Mouse (Mus musculus): ENCODE measurements around the gene Zbtb44. TPM values are rescaled to one million over a fixed set of nuclear protein-coding genes. Genes with fewer than 3 reads are reported as not detected.

The Zbtb44 gene
- polyA plus RNA-seq, 1 experiment, result 7.8 TPM

- H3K27ac ChIP-seq (ENCODE audit: insufficient read depth, low read length), result no peak overlapping the region
- no peak overlapping the region for H3K4me3 ChIP-seq (replicated peaks; ENCODE audit: insufficient read depth, low read depth, low read length)
- 83% methylated on average over 7 of the region's 7 CpGs for WGBS
- TF ChIP-seq CTCF (IDR thresholded peaks at IDR 0.05; ENCODE audit: borderline replicate concordance, insufficient read depth, low read depth, low read length), result no peak
- TF ChIP-seq POLR2A (IDR thresholded peaks at IDR 0.05; ENCODE audit: borderline replicate concordance, insufficient read depth, low read length), result no peak
- H3K27me3 ChIP-seq (ENCODE audit: control insufficient read depth, insufficient read depth, low read length), result no peaks in the 10 kb centered on the region
- H3K4me1 ChIP-seq (ENCODE audit: control insufficient read depth, insufficient read depth, low read length), result peaks cover 15% of the 10 kb centered on the region
- DNase-seq, result no peak
Measured at GRCm38 (mm10) chr9:31086754-31087145, 56.3 kb downstream of the Zbtb44 start.

- peaks cover 10% of the 10 kb centered on the region for H3K4me1 ChIP-seq (ENCODE audit: control insufficient read depth, insufficient read depth, low read length)
- no peak for DNase-seq
- H3K27ac ChIP-seq (ENCODE audit: insufficient read depth, low read length), result no peak overlapping the region
- H3K4me3 ChIP-seq (replicated peaks; ENCODE audit: insufficient read depth, low read depth, low read length), result no peak overlapping the region
- no peak for TF ChIP-seq POLR2A (IDR thresholded peaks at IDR 0.05; ENCODE audit: borderline replicate concordance, insufficient read depth, low read length)
- TF ChIP-seq CTCF (IDR thresholded peaks at IDR 0.05; ENCODE audit: borderline replicate concordance, insufficient read depth, low read depth, low read length), result no peak
- 43% methylated on average over 4 of the region's 4 CpGs for WGBS
- H3K27me3 ChIP-seq (ENCODE audit: control insufficient read depth, insufficient read depth, low read length), result no peaks in the 10 kb centered on the region
Measured at GRCm38 (mm10) chr9:31087466-31087865, 57.0 kb downstream of the Zbtb44 start.

DNA sequence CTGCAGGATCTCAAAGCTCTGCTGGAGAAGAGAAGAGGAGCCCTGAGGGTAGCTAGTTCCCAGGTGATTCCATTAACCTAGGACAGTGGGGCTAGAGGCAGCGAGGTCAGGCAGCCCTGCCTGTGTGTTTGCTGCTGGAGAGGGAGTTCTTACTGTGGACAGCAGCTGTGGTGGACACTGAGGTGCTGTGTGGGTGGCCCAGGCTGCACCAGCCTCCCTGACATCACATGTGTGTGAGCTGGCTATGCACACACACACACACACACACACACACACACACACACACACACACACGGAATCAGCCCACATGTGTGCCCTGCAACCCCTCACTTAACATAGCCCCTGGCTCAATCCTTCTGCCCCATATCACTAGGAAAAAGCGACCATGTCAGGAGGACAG lies 57.7 kb downstream of the Zbtb44 start:
- WGBS, result 68% methylated on average over 3 of the region's 3 CpGs
- H3K4me3 ChIP-seq (replicated peaks; ENCODE audit: insufficient read depth, low read depth, low read length), result no peak overlapping the region
- no peak for DNase-seq

DNA sequence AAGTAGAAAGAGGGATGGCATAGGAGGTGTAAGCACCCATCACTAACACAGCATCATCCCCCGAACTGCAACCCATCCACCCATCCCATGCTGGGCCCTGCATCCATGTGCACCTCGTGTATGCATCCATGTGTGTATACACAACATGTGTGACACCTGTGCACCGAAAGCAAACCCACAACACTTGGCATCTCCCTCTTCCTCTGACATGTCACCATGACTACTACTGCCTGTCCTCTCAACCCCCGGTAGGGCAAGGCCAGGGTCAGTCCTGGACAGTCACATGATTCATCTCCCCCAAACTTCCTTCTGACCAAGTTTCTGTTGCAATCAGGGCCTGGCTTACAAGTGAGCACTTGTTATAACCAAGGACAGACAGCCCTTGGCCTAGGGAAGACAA lies 58.4 kb downstream of the Zbtb44 start:
- H3K4me3 ChIP-seq (replicated peaks; ENCODE audit: insufficient read depth, low read depth, low read length), result no peak overlapping the region
- 82% methylated on average over 4 of the region's 4 CpGs for WGBS
- no peak for DNase-seq

More for the DNA sequence above, 57.7 kb downstream of the Zbtb44 start:
- peaks cover 10% of the 10 kb centered on the region for H3K4me1 ChIP-seq (ENCODE audit: control insufficient read depth, insufficient read depth, low read length)
- no peak for TF ChIP-seq CTCF (IDR thresholded peaks at IDR 0.05; ENCODE audit: borderline replicate concordance, insufficient read depth, low read depth, low read length)
- TF ChIP-seq POLR2A (IDR thresholded peaks at IDR 0.05; ENCODE audit: borderline replicate concordance, insufficient read depth, low read length), result no peak
- no peaks in the 10 kb centered on the region for H3K27me3 ChIP-seq (ENCODE audit: control insufficient read depth, insufficient read depth, low read length)
- no peak overlapping the region for H3K27ac ChIP-seq (ENCODE audit: insufficient read depth, low read length)

GRCm38 (mm10) chr9:31089541-31089940 lies 59.1 kb downstream of the Zbtb44 start:
- WGBS, result 85% methylated on average over 9 of the region's 9 CpGs
- Histone ChIP-seq H3K4me3 (replicated peaks; ENCODE audit: insufficient read depth, low read depth, low read length) (no peak overlapping the region), H3K4me1 (ENCODE audit: control insufficient read depth, insufficient read depth, low read length) (peaks cover 10% of the 10 kb centered on the region), H3K27me3 (ENCODE audit: control insufficient read depth, insufficient read depth, low read length) (no peaks in the 10 kb centered on the region), H3K27ac (ENCODE audit: insufficient read depth, low read length) (no peak overlapping the region)
- no peak for DNase-seq
- TF ChIP-seq CTCF (IDR thresholded peaks at IDR 0.05; ENCODE audit: borderline replicate concordance, insufficient read depth, low read depth, low read length), result no peak
- no peak for TF ChIP-seq POLR2A (IDR thresholded peaks at IDR 0.05; ENCODE audit: borderline replicate concordance, insufficient read depth, low read length)

More for the DNA sequence above, 58.4 kb downstream of the Zbtb44 start:
- Histone ChIP-seq H3K27ac (ENCODE audit: insufficient read depth, low read length) (no peak overlapping the region), H3K27me3 (ENCODE audit: control insufficient read depth, insufficient read depth, low read length) (no peaks in the 10 kb centered on the region), H3K4me1 (ENCODE audit: control insufficient read depth, insufficient read depth, low read length) (peaks cover 10% of the 10 kb centered on the region)
- no peak for TF ChIP-seq CTCF (IDR thresholded peaks at IDR 0.05; ENCODE audit: borderline replicate concordance, insufficient read depth, low read depth, low read length)
- no peak for TF ChIP-seq POLR2A (IDR thresholded peaks at IDR 0.05; ENCODE audit: borderline replicate concordance, insufficient read depth, low read length)

DNA sequence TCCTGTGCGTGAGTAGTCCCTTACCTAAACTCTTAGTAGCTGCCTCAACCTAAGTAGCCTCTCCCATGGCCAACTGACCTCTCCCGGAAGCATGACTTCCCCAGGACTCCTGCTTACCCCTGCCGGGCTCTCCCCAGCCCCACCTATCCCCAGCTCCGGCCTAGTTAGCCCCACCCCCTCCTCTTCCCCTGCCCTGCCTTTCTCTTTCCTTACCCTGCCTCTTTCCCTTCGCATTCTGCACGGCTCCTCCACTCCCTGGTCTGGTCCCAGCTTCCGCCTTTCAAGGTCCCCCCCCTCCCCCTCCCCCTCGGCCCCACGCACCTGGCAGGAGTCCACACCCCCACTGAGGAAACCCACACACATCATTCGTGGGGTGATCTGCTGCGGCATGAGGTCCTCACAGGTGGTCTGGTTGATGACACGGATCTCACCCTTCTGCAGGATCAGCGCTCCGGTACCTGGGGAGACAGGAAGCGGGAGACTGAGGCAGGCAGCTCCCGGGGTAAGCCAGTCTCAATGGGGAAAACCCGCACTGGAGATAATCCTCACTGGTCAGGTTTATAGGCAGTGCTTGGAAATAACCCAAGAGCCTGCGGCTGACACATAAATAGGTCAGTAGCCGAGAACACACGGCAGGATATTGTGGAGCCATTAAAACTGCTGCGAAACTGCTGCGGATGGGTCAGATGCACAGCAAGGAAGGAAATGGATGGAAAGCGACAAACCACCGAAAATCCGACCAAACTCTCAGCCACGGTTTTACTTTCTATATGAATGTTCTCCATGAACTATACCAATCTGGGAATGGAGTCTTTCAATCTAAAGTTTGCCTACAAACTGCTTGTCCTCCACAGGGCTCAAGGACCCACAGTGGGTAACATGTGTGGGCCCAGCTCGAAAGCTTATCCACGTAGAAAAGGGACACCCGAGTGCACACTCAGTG lies 59.9 kb downstream of the Zbtb44 start:
- H3K4me3 ChIP-seq (replicated peaks; ENCODE audit: insufficient read depth, low read depth, low read length), result peak overlapping the region; percentile 75
- DNase-seq, result peak; percentile 48 to 66
- TF ChIP-seq POLR2A (IDR thresholded peaks at IDR 0.05; ENCODE audit: borderline replicate concordance, insufficient read depth, low read length), result no peak
- no peak for TF ChIP-seq CTCF (IDR thresholded peaks at IDR 0.05; ENCODE audit: borderline replicate concordance, insufficient read depth, low read depth, low read length)
- peaks cover 10% of the 10 kb centered on the region for H3K4me1 ChIP-seq (ENCODE audit: control insufficient read depth, insufficient read depth, low read length)
- WGBS, result 34% methylated on average over 29 of the region's 29 CpGs
- no peak overlapping the region for H3K27ac ChIP-seq (ENCODE audit: insufficient read depth, low read length)
- H3K27me3 ChIP-seq (ENCODE audit: control insufficient read depth, insufficient read depth, low read length), result no peaks in the 10 kb centered on the region

GRCm38 (mm10) chr9:31091162-31091581 lies 60.7 kb downstream of the Zbtb44 start:
- Histone ChIP-seq H3K4me3 (replicated peaks; ENCODE audit: insufficient read depth, low read depth, low read length) (no peak overlapping the region), H3K27ac (ENCODE audit: insufficient read depth, low read length) (no peak overlapping the region), H3K4me1 (ENCODE audit: control insufficient read depth, insufficient read depth, low read length) (peaks cover 10% of the 10 kb centered on the region), H3K27me3 (ENCODE audit: control insufficient read depth, insufficient read depth, low read length) (no peaks in the 10 kb centered on the region)
- TF ChIP-seq CTCF (IDR thresholded peaks at IDR 0.05; ENCODE audit: borderline replicate concordance, insufficient read depth, low read depth, low read length), result no peak
- no peak for TF ChIP-seq POLR2A (IDR thresholded peaks at IDR 0.05; ENCODE audit: borderline replicate concordance, insufficient read depth, low read length)
- peak; percentile 51 to 54 for DNase-seq
- WGBS, result 33% methylated on average over 10 of the region's 10 CpGs

Data from cerebellum, adult 2 months (tissue).